Mouse (Mus musculus) hindbrain, postnatal 0 days (tissue): ENCODE results near the gene Ndufa8. TPM values are rescaled to one million over a fixed set of nuclear protein-coding genes. Genes with fewer than 3 reads are reported as not detected.

Experiments
- ATAC-seq: fragments of 200-750 bp; cut with Nextera tagmentation; 2 replicates; pipeline ENCODE4 v1.8.0; 2017; ENCODE audit warnings: mild to moderate bottlenecking, moderate TSS enrichment, moderate library complexity
- DNase-seq: peaks from one replicate; pipeline ENCODE4 v3.0.0-alpha.2; 2015; ENCODE audit warnings: low spot score
- H3K27ac ChIP-seq: fragments of 300-500 bp; sonication (generic); 2 replicates; pipeline ENCODE4 v1.5.1; 2014; ENCODE audit warnings: mild to moderate bottlenecking
- H3K27me3 ChIP-seq: fragments of 300-500 bp; sonication (generic); 2 replicates; pipeline ENCODE4 v1.6.1; 2014; ENCODE audit warnings: low read length, mixed read lengths; ENCODE audit not compliant: insufficient read depth
- H3K36me3 ChIP-seq: fragments of 300-500 bp; sonication (generic); 2 replicates; pipeline ENCODE4 v1.6.1; 2014; ENCODE audit warnings: low read length, mixed read lengths; ENCODE audit not compliant: insufficient read depth
- H3K4me1 ChIP-seq: fragments of 300-500 bp; sonication (generic); 2 replicates; pipeline ENCODE4 v1.6.1; 2014; ENCODE audit warnings: antibody characterized with exemption, low read length, mixed read lengths; ENCODE audit not compliant: insufficient read depth
- H3K4me2 ChIP-seq: fragments of 300-500 bp; sonication (generic); 2 replicates; pipeline ENCODE4 v1.6.1; 2014; ENCODE audit warnings: low read depth, mild to moderate bottlenecking, low read length, moderate library complexity, mixed read lengths
- H3K4me3 ChIP-seq: fragments of 300-500 bp; sonication (generic); 2 replicates; pipeline ENCODE4 v1.5.1; 2014; ENCODE audit warnings: low read length
- H3K9ac ChIP-seq: fragments of 300-500 bp; sonication (generic); replicated peaks from 2 replicates; pipeline ENCODE4 v1.6.1; 2014; ENCODE audit warnings: mild to moderate bottlenecking, low read length, moderate library complexity, mixed read lengths
- H3K9me3 ChIP-seq: fragments of 300-500 bp; sonication (generic); 2 replicates; pipeline ENCODE4 v1.6.1; 2016; ENCODE audit warnings: low read length, mixed read lengths
- CTCF ChIP-seq: IDR thresholded peaks from 2 replicates; pipeline ENCODE4 v1.5.1; 2016; ENCODE audit warnings: antibody characterized with exemption, control low read depth, low read depth
- WGBS: fragments of 180-500 bp; shearing (Covaris S2); extraction: QIAGEN DNeasy Blood & Tissue Kit; methylation state at CpG from one replicate; pipeline ENCODE4 v1.1.7; 2014; 5-methylcytosine and 5-hydroxymethylcytosine counted together
- polyA plus RNA-seq: library from polyadenylated mRNA; unstranded; fragments of >200 nt; fragmentation: Nextera tagmentation; extraction: Ambion mirVana; gene quantifications from 2 replicates; pipeline ENCODE4 v1.2.1, GENCODE M21; 2015
- total RNA-seq: library from RNA; depleted of rRNA; stranded (reverse); fragments of >200 nt; gene quantifications from 2 replicates; pipeline ENCODE4 v1.2.3, GENCODE M21; 2014; rRNA removed

Ndufa8 gene
- total and polyA plus RNA-seq, 2 experiments from 2014 or later: 85.4 to 376 TPM

- DNase-seq (no peak), ATAC-seq (no peak)
- H3K4me1 ChIP-seq: no peaks in the 10 kb centered on the region
- 85% methylated on average over 2 of the region's 2 CpGs for WGBS
- H3K27ac ChIP-seq: no peak overlapping the region
- H3K36me3 ChIP-seq: no peaks in the 10 kb centered on the region
- no peaks in the 10 kb centered on the region for H3K9me3 ChIP-seq
- TF ChIP-seq CTCF: no peak
- no peak overlapping the region for H3K4me2 ChIP-seq
- H3K9ac ChIP-seq: no peak overlapping the region
- H3K27me3 ChIP-seq: no peaks in the 10 kb centered on the region
- H3K4me3 ChIP-seq: no peak overlapping the region
Observed at GRCm38 (mm10) chr2:35993481-35993880, 55.7 kb downstream of the Ndufa8 start.

- no peaks in the 10 kb centered on the region for H3K9me3 ChIP-seq
- no peak overlapping the region for H3K4me2 ChIP-seq
- no peak for TF ChIP-seq CTCF
- no peak overlapping the region for H3K27ac ChIP-seq
- 80% methylated on average over 3 of the region's 3 CpGs for WGBS
- H3K4me3 ChIP-seq: no peak overlapping the region
- ATAC-seq (no peak), DNase-seq (no peak)
- H3K9ac ChIP-seq: no peak overlapping the region
- H3K36me3 ChIP-seq: no peaks in the 10 kb centered on the region
- no peaks in the 10 kb centered on the region for H3K27me3 ChIP-seq
- H3K4me1 ChIP-seq: no peaks in the 10 kb centered on the region
Observed at GRCm38 (mm10) chr2:35992259-35992658, 56.9 kb downstream of the Ndufa8 start.

Other genes with a start within 250 kb of the Ndufa8 start
- 8.2 and 12.4 TPM in 2 replicates for gene Ttll11, start 69.5 kb downstream of the Ndufa8 start, total RNA-seq
- 5.8 and 6.1 TPM in 2 replicates for gene Ttll11, start 69.5 kb downstream of the Ndufa8 start, polyA plus RNA-seq
- 2.3 TPM in 1 of 2 replicates, not detected in the other for gene Morn5, start 52 bp upstream of the Ndufa8 start, total RNA-seq
- 3.4 and 3.7 TPM in 2 replicates for gene Morn5, start 52 bp upstream of the Ndufa8 start, polyA plus RNA-seq
- gene Lhx6, start 56.0 kb upstream of the Ndufa8 start, total RNA-seq: 3.4 and 3.6 TPM in 2 replicates
- gene Lhx6, start 56.0 kb upstream of the Ndufa8 start, polyA plus RNA-seq: 0.25 and 0.36 TPM in 2 replicates
- 12.9 and 32.2 TPM in 2 replicates for gene Mrrf, start 87.0 kb upstream of the Ndufa8 start, total RNA-seq
- gene Mrrf, start 87.0 kb upstream of the Ndufa8 start, polyA plus RNA-seq: 16.6 and 17.0 TPM in 2 replicates
- 47.3 and 48.6 TPM in 2 replicates for gene Rbm18, start 87.4 kb upstream of the Ndufa8 start, total RNA-seq
- 98.1 and 100 TPM in 2 replicates for gene Rbm18, start 87.4 kb upstream of the Ndufa8 start, polyA plus RNA-seq
- 6.8 and 8.0 TPM in 2 replicates for gene Ptgs1, start 181.0 kb upstream of the Ndufa8 start, total RNA-seq
- gene Ptgs1, start 181.0 kb upstream of the Ndufa8 start, polyA plus RNA-seq: 7.5 and 7.9 TPM in 2 replicates